Mouse (Mus musculus) limb, embryonic 14.5 days (tissue): ENCODE data around the gene Mob3b. TPM values are rescaled to one million over a fixed set of nuclear protein-coding genes. Genes with fewer than 3 reads are reported as not detected.

Experiments
- ATAC-seq: fragments of 200-750 bp; cut with Nextera tagmentation; 2 replicates; pipeline ENCODE4 v1.8.0; 2017; ENCODE audit warnings: low read depth, moderate number of reproducible peaks, moderate TSS enrichment; ENCODE audit not compliant: low FRiP score
- DNase-seq: peaks from one replicate; pipeline ENCODE4 v3.0.0-alpha.2; 2015; ENCODE audit warnings: low spot score
- H3K27ac ChIP-seq: fragments of 300-500 bp; sonication (generic); replicated peaks from 2 replicates; pipeline ENCODE4 v1.5.1; 2014; ENCODE audit warnings: low read depth, mild to moderate bottlenecking, low read length, moderate library complexity, mixed read lengths
- H3K27me3 ChIP-seq: fragments of 300-500 bp; sonication (generic); 2 replicates; pipeline ENCODE4 v1.6.1; 2014; ENCODE audit warnings: low read length, mixed read lengths; ENCODE audit not compliant: control insufficient read depth, insufficient read depth
- H3K36me3 ChIP-seq: fragments of 300-500 bp; sonication (generic); 2 replicates; pipeline ENCODE4 v1.6.1; 2014; ENCODE audit warnings: mild to moderate bottlenecking, low read length, moderate library complexity, mixed read lengths; ENCODE audit not compliant: control insufficient read depth, insufficient read depth
- H3K4me1 ChIP-seq: fragments of 300-500 bp; sonication (generic); 2 replicates; pipeline ENCODE4 v1.6.1; 2014; ENCODE audit warnings: antibody characterized with exemption, low read length, mixed read lengths; ENCODE audit not compliant: control insufficient read depth, insufficient read depth
- H3K4me2 ChIP-seq: fragments of 300-500 bp; sonication (generic); replicated peaks from 2 replicates; pipeline ENCODE4 v1.6.1; 2014; ENCODE audit warnings: low read depth, mild to moderate bottlenecking, low read length, moderate library complexity; ENCODE audit not compliant: severe bottlenecking
- H3K4me3 ChIP-seq: fragments of 300-500 bp; sonication (generic); replicated peaks from 2 replicates; pipeline ENCODE4 v1.5.1; 2014; ENCODE audit warnings: low read length
- H3K9ac ChIP-seq: fragments of 300-500 bp; sonication (generic); 2 replicates; pipeline ENCODE4 v1.6.1; 2014; ENCODE audit warnings: mild to moderate bottlenecking, low read depth, low read length, moderate library complexity; ENCODE audit not compliant: severe bottlenecking
- H3K9me3 ChIP-seq: fragments of 300-500 bp; sonication (generic); 2 replicates; pipeline ENCODE4 v1.6.1; 2016; ENCODE audit warnings: low read length; ENCODE audit not compliant: control insufficient read depth
- POLR2A ChIP-seq: fragments of 200-500 bp; IDR thresholded peaks from 2 replicates; pipeline ENCODE4 v1.8.0; 2012; ENCODE audit warnings: inconsistent platforms, mild to moderate bottlenecking, moderate library complexity, borderline replicate concordance; ENCODE audit not compliant: insufficient read depth, insufficient read length; ENCODE audit errors: extremely low read depth
- WGBS: fragments of 180-500 bp; shearing (Covaris S2); extraction: QIAGEN DNeasy Blood & Tissue Kit; methylation state at CpG from one replicate; pipeline ENCODE4 v1.1.7; 2014; 5-methylcytosine and 5-hydroxymethylcytosine counted together
- polyA plus RNA-seq, 2 experiments: library from polyadenylated mRNA; depleted of rRNA in 1 of 2; stranded (reverse) in 1 of 2; unstranded in 1 of 2; fragments of >200 nt; fragmentation: Nextera tagmentation in 1 of 2; extraction: Ambion mirVana in 1 of 2; gene quantifications; 2 replicates each; pipeline versions ENCODE4 v1.2.1 to v1.2.3; 2012 to 2014

The Mob3b gene
- polyA plus RNA-seq, 2 experiments: 3.3 to 7.8 TPM

DNA sequence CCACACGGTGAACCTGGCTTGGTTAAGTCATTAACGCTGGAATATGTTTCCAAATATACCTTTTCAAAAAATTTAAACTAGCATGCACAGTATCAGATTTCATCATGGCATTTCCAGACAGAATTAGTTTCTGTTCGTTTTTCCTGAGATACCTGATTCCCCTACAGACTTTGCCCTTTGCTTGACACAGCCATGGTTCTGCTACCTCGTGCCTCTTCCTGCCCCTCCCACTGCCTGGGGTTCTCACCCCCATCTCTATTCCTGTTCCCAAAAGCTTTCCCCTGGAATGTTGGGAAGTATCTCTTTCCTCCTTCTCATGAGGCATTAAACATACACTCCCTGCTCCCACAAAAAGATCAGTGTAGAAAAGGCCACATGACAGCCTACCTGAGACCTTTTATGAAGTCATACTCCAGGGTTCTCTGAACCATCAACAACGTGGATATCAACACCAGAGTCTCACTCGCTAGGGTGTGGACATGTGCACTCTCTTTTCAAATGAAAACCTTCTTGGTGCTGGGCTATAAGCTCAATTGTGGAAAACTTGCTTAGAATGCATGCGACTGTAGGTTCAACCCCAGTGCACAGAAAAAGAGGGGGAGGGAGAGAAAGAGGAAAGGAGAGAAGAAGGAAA is 71.1 kb downstream of the Mob3b start:
- Histone ChIP-seq H3K27me3 (no peaks in the 10 kb centered on the region), H3K4me2 (no peak overlapping the region), H3K4me3 (no peak overlapping the region), H3K9ac (no peak overlapping the region), H3K9me3 (no peaks in the 10 kb centered on the region), H3K36me3 (no peaks in the 10 kb centered on the region), H3K4me1 (peaks cover 8% of the 10 kb centered on the region), H3K27ac (no peak overlapping the region)
- DNase-seq (no peak), ATAC-seq (no peak)
- 45% methylated on average over 7 of the region's 7 CpGs for WGBS
- no peak for TF ChIP-seq POLR2A

DNA sequence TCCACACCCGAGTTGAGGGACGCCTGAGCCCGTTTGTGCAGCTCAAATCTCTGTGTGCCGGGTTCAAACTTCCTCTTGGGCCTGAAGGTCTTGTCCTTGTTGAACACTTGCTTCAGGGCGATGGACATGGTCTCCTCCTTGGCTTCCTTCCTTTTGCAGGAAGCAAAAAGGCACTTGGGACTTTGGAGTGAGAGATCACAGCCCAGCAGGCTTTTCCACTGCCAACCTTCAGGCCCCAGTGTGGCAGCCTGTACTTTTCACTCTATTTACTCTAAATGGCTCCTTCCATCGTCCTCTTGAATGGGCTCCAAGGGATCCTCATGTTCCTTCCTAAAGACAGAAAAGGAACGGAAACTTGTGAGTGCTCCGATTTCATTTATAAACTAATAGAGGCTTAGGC is 73.2 kb downstream of the Mob3b start:
- Histone ChIP-seq H3K4me3 (no peak overlapping the region), H3K27me3 (no peaks in the 10 kb centered on the region), H3K36me3 (no peaks in the 10 kb centered on the region), H3K9me3 (no peaks in the 10 kb centered on the region), H3K4me2 (no peak overlapping the region), H3K9ac (no peak overlapping the region), H3K27ac (no peak overlapping the region), H3K4me1 (peaks cover 8% of the 10 kb centered on the region)
- WGBS: 85% methylated on average over 8 of the region's 8 CpGs
- no peak for TF ChIP-seq POLR2A
- DNase-seq (no peak), ATAC-seq (no peak)

GRCm38 (mm10) chr4:35082476-35083114 is 74.7 kb downstream of the Mob3b start:
- Histone ChIP-seq H3K4me2 (no peak overlapping the region), H3K9me3 (no peaks in the 10 kb centered on the region), H3K27me3 (no peaks in the 10 kb centered on the region), H3K9ac (no peak overlapping the region), H3K4me3 (no peak overlapping the region), H3K4me1 (peaks cover 8% of the 10 kb centered on the region), H3K27ac (no peak overlapping the region), H3K36me3 (no peaks in the 10 kb centered on the region)
- DNase-seq (no peak), ATAC-seq (no peak)
- 87% methylated on average over 10 of the region's 10 CpGs for WGBS
- no peak for TF ChIP-seq POLR2A

DNA sequence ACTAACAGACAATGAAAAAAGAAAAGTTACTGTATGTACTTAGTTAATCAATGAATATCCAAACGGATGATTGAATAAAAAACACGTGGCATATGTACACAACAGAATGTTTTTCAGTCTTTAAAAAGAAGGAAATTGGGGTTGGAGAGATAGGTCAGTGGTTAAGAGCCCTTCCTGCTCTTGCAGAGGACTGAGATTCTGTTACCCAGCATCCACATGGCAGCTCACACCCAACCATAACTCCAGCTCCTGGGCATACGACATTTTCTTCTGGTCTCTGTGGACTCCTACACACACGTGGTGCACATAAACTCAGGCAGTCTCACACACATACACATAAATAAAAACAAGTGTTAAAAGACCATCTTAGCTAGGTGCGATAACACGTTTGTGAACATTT is 77.0 kb downstream of the Mob3b start:
- Histone ChIP-seq H3K4me1 (no peaks in the 10 kb centered on the region), H3K4me2 (no peak overlapping the region), H3K9ac (no peak overlapping the region), H3K9me3 (no peaks in the 10 kb centered on the region), H3K27ac (no peak overlapping the region), H3K4me3 (no peak overlapping the region), H3K27me3 (no peaks in the 10 kb centered on the region), H3K36me3 (no peaks in the 10 kb centered on the region)
- no peak for ATAC-seq
- no peak for TF ChIP-seq POLR2A
- no peak for DNase-seq
- WGBS: 86% methylated on average over 6 of the region's 6 CpGs

DNA sequence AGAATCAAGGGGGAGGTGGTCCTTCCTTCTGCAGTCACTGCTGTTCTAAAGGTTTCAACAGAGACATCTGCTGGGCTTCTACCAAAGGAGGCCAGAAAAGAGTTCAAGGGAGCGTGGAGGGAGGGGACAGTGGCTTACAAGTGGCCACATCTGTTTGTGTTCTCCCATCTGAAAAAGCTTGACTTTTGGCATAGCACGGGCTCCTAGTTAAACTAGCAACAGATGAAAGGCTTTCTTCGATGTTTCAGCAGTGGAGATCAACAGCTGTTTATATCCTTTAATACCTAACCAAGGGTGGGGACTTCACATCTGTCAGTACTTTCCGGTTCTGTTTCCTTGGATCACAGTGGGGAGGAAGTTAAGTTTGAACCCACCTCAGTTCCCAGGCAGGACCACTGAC is 88.5 kb downstream of the Mob3b start:
- TF ChIP-seq POLR2A: no peak
- DNase-seq: peak; percentile 38
- Histone ChIP-seq H3K4me3 (no peak overlapping the region), H3K27me3 (no peaks in the 10 kb centered on the region), H3K9ac (no peak overlapping the region), H3K36me3 (no peaks in the 10 kb centered on the region), H3K4me2 (no peak overlapping the region), H3K4me1 (peaks cover 13% of the 10 kb centered on the region), H3K27ac (no peak overlapping the region), H3K9me3 (no peaks in the 10 kb centered on the region)
- 15% methylated on average over 4 of the region's 4 CpGs for WGBS
- ATAC-seq: peak; percentile 73
